Mouse (Mus musculus): ENCODE data around the gene Oxct1.

The Oxct1 gene

DNA sequence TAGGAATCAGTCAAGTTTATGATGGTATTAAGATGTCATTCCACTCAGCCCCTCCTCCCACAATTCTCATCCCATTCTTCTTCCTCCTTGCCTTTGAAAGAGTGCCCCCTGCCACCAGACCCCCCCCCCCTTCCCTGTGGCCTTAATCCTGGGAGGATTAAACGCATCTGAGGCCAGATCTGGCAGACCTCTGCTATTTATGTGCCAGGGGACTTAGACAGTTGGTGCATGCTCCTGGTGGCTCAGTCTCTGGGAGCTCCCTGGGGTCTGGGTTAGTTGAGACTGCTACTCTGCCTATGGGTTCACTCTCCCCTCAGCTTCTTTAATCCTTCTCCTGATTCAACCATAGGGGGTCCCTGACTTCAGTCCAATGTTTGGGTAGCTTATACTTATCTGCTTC is 112.3 kb downstream of the Oxct1 start:
- no peak for DNase-seq

DNA sequence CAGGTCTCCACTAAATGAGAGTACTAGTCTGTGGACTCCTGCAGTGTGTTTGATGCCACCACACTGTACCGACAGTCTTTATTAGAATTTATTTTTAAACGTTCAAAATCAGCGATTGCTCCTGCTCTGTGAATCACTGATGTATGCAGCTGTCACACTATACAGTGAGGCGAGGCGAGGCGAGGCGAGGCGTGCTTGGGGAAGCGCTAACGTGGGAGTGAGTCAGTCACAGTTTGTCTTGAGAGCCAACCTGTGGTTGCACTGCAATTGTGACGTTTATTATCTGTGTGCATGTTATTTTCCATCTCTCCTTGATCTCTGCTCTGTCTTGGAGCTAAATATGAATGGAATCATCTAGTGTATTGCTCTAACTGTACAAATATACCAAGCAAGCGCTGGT is 113.3 kb downstream of the Oxct1 start:
- DNase-seq = no peak

DNA sequence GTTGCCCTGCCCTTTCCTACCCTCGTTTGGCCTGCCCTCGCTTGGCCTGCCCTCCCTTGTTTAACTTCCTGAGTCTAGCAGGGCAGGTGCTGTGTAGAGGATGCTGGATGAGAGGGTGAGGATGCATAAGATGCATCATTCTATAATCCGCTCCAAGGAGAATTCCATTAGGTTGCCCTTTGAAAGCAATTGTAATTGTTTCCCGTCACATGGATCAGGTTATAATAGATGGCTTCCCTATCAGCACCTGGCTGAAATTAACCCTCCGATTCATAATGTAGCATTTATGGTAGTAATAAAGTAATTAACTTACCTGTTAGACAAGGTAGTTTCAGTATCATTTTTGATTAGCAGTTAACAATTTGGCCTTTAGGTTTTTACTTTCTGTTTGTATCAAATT is 119.2 kb downstream of the Oxct1 start:
- no peak for DNase-seq

DNA sequence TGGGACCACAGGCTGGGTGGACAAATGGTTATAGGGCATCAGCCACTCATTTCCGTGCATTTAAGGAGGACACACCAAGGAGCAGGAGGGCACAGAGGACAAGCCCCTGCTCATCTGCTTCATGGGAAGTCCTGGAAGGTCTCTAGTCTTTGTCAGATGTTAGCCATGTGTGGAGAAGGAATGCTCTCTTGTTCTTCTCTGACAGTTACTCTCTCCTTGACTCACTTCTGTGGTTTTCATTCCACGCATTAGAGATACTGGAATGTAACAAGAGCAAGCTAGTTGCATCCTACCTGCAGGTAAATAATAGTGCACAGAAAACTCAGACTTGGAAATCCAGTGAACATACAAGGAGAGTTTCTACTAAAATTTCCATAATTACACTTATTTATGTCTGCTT is 121.5 kb downstream of the Oxct1 start:
- DNase-seq = no peak

DNA sequence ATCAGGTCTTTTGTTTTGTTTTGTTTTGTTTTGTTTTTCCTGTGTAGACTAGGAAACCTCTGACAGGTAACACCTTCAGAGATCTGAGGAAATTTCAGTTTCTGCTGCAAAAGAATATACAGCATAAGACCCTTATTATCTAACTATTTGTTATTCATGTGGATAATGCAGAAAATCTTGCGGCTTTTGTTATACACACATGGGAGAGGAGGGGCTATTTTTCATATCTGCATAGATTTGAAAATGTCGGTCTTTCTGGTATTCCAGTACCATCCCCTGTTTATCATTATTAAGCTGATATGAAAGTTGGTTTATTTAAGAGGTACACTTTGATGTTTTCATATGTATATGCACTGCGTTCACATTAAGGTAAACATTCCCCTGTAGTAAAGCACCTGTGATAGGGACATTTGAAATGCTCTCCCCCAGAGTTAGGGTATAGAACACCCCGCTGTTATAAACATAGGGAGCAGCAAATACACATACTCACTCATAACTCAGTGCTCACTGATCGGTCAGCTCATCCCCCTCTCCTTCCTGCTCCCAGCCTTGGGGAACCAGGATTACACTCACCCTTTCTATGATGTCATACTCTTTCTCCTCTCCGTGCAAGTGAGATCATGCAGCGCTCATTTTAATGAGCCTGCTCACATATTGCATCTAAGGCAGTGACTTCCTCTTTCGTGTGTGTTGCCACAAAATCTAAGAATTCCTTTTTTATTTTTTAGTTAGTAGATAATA is 122.6 kb downstream of the Oxct1 start:
- DNase-seq = no peak

DNA sequence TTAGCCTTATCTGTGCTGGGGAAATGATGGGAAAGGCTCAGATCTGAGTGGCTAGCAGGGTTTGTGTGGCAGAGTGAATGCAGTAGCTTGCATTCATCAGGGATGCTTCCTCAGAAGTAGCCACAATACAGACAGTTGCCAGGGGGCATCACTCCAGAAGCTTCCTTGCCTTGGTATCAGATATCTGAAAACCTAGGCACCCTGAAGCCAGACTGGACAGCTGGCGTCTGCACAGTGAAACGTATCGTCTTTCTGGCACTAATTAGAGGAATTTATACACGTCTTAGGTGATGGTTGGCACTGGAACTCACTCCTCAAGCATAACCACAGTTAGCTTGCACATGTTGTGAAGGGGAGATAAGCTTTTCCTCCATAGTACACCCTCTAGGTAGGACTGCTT is 128.5 kb downstream of the Oxct1 start:
- DNase-seq = no peak

DNA sequence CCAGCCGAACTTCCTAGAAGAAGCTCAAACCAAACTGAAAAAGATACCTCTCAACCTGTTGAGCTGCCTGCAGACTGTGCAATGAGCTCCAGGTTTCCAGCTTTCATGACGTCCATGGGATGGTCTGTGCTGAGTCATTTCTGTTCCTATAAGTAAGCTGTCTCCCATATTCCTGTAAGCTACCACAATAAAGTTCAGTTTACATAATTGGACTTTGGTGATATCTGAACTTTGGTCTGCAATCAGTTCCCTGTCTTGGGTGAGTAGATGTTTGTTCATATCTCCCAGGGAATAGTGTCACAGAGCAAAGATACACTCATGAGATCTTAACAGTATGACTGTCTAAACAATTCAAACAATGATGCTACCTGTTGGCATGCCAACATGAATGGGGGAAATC is 141.8 kb downstream of the Oxct1 start:
- DNase-seq = no peak

DNA sequence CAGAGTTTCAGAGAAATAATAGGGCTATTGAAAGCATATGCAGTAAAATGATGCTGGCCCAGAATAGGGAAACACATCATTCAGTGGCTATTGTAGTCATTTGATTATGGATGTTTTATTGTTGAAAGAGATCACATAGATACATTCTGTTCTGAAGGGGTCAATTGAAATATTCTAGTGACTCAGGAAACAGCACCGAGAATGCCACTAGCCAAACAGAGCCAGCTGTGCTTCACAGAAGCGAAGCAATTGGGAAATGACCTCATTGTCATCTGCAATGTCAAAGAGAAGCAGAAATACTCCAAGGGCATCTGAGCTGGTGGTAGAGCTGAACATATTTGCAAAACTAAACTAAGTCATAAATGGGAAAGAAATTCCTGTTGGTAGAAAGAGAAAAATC is 145.4 kb downstream of the Oxct1 start:
- DNase-seq = no peak

DNA sequence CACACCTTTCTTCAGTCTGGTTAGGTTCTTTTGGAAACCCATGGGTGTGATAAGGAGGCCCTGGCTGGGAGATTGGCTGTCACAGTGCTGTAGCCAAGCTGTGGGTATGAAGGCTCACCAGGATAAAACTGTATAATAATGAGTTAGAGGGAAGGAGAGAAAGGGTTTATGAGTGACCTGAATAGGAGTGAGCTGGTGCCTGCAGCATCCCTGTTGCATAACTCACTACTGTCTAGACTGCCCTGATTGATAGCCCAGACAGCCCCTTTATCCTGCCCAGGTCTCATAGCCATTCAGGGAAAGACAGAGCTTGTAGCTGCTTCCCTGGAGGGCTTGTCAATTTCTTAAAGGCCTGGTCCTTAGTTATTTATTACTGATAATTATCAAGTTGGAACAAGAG is 171.7 kb downstream of the Oxct1 start:
- DNase-seq = no peak
